Mouse (Mus musculus) testis, adult 2 months (tissue): Measurements from ENCODE around the gene Nav2.

Experiments
- CTCF ChIP-seq: fragments of 200-500 bp; IDR thresholded peaks from 2 replicates; pipeline ENCODE4 v1.5.1; 2012; ENCODE audit warnings: low read depth, mild to moderate bottlenecking, inconsistent platforms, low read length, moderate library complexity; ENCODE audit not compliant: control insufficient read depth, insufficient read depth, insufficient replicate concordance
- POLR2A ChIP-seq: fragments of 200-500 bp; IDR thresholded peaks from 2 replicates; pipeline ENCODE4 v1.6.1; 2012; ENCODE audit warnings: low read depth, mild to moderate bottlenecking, inconsistent platforms, low read length, moderate library complexity; ENCODE audit not compliant: control insufficient read depth

DNA sequence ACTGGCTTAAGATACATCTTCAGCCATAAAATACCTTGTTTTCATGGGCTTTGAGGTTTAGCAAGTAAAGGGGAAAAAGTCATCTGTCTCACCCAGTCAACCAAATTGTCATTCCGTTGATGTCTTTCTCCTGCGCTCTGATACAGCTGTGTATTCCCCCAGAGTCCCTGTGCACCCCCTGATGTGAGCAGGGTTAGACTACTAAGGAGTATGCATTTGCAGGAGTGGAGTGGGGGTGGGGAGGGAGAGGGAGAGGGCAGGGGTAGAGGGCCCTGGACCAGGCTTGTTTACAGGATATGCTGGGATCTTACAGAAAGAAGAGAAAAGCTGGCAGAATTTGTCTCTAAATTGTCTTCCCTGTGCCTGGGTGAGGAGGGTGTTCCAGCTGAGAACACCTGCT lies 440.1 kb downstream of the Nav2 start:
- TF ChIP-seq CTCF, result no peak
- TF ChIP-seq POLR2A, result no peak
